Mouse (Mus musculus): ENCODE results near the gene Psme1. TPM values are rescaled to one million over a fixed set of nuclear protein-coding genes. Genes with fewer than 3 reads are reported as not detected.

Psme1 gene
- total RNA-seq, 2 experiments from 2014 or later, result 39.4 to 45.3 TPM

DNA sequence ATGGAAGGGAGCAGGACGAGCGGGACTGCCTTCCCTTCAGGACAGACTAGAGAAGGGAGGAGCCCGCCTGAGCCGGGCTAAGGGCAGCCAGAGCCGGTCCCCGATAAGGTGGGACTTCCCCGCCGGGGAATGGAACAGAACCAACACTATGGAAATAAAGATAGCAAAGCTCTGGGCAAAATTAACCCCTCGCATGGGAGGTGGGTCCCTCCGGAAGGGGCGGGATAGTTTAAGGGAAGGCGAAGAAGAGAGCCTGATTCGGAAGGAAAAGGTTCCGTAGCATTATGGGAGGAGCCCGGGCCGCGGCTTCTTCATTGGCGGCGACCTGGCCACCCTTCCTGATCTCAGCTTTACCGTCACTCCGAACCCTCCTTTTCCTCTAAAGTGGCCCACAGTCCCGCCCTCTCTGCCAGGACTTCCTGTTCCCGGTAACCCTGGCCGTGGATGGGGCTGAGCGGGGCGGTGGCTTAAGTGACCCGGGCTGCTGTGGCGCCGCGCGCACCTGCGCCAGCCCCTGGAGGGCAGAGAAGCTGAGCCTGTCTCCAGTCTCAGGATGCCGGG, 13.5 kb downstream of the Psme1 start, which contains the start of gene Rnf31:
Gene Rnf31, plus strand, starts transcription at position 378 of the 561 bp plus-strand sequence.
- DNase-seq (ENCODE audit: low spot score in 2 of 2), result peak; percentile 93 to 98
- intact Hi-C loops (cut with DNase I), result loop anchor here (5.0 kb wide), 1 partner anchor 46 kb away; the partner anchor contains the start of genes Gm49378 and Ipo4

DNA sequence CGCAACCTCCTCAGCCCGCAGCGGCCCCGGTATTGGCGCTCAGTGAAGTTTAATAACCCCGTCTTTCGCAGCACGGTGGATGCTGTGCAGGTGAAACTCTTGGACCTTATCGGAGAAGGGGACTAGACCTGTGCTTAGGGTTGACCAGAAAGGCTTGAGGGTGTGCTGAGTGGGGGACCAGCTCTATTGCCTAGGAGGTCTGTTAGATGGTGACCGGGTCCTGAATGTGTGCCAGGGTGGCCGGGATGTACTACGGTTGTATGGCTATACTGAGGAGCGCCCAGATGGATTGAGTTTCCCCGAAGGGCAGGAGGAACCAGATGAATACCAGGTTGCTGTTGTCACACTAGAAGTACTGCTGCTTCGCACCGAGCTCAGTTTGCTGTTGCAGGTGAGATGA, 14.3 kb downstream of the Psme1 start:
- DNase-seq (ENCODE audit: low spot score in 2 of 2), result no peak
- intact Hi-C loops (cut with DNase I), result loop anchor here (5.0 kb wide), 1 partner anchor 45 kb away; the partner anchor contains the start of genes Gm49378 and Ipo4

DNA sequence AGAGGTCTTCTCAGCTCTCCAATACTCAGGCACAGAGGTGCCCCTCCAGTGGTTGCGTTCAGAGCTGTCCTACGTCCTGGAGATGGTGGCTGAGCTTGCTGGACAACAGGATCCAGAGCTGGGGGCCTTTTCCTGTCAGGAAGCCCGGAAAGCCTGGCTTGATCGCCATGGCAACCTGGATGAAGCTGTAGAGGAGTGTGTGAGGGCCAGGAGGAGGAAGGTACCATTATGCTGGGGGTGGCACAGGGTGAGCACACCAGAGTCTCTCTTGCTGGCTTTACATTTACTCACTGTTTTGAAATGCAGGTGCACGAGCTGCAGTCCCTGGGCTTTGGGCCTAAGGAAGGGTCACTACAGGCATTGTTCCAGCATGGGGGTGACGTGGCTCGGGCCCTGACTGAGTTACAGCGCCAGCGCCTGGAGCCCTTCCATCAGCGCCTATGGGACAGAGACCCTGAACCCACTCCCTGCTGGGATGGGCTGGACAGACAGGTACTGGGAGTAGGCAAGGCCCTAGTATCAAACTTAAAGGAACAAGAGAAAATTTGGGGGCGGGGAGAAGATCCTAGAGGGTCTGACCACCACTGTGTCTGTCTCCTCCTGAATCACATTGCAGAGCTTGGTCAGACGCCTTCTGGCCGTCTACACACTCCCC, 18.2 kb downstream of the Psme1 start:
- intact Hi-C loops (cut with DNase I), result no loop called here
- DNase-seq (ENCODE audit: low spot score in 2 of 2), result peak in 1 of 2 experiments; percentile 46

DNA sequence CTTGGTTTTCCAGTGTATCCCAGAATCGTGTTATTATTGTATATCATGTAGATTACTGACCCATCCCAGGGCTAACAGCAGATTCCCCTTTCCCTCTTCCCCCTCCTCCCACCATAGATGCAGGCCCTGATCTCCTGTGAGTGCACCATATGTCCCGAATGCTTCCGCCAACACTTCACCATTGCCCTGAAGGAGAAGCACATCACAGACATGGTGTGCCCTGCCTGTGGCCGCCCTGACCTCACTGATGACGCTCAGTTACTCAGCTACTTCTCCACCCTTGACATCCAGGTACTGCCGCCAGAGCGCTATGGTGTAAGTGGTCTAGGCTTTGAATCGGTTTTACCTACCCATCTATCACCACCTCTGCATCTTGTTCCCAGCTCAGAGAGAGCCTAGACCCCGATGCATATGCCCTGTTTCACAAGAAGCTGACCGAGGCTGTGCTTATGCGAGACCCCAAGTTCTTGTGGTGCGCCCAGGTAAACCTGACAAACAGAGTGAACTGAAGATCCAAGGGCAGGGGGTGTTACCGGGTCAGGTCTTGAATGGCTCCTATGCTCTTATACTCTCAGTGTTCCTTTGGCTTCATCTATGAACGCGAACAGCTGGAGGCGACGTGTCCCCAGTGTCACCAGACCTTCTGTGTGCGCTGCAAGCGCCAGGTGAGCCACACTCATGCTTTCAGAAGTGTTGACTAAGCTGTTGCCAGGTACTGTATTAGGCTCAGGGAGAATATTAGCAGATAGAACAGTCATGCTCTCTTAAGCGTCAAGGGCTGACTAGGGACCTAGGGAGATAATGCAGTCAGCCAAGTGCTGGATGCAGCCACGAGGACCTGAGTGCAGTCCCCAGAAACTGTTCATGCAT, 20.8 kb downstream of the Psme1 start:
- DNase-seq (ENCODE audit: low spot score in 2 of 2), result no peak
- intact Hi-C loops (cut with DNase I), result no loop called here

DNA sequence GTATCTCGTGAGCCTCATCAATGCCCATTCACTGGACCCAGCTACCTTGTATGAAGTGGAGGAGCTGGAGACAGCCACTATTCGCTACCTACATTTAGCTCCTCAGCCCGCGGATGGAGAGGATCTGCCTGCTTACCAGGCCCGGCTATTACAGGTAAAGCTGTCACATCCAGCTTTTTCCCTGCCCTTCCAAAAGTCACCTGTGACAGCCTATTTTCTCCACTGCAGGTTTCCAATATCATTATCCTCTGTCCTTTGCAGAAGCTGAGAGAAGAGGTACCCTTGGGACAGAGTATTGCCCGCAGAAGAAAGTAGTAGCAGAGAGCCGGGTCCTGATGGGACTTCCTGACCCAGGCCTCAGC, 25.3 kb downstream of the Psme1 start, which contains the start of gene Irf9:
Gene Irf9, plus strand, starts transcription at position 301 of the 362 bp plus-strand sequence.
- intact Hi-C loops (cut with DNase I), result no loop called here
- no peak for DNase-seq (ENCODE audit: low spot score in 2 of 2)

DNA sequence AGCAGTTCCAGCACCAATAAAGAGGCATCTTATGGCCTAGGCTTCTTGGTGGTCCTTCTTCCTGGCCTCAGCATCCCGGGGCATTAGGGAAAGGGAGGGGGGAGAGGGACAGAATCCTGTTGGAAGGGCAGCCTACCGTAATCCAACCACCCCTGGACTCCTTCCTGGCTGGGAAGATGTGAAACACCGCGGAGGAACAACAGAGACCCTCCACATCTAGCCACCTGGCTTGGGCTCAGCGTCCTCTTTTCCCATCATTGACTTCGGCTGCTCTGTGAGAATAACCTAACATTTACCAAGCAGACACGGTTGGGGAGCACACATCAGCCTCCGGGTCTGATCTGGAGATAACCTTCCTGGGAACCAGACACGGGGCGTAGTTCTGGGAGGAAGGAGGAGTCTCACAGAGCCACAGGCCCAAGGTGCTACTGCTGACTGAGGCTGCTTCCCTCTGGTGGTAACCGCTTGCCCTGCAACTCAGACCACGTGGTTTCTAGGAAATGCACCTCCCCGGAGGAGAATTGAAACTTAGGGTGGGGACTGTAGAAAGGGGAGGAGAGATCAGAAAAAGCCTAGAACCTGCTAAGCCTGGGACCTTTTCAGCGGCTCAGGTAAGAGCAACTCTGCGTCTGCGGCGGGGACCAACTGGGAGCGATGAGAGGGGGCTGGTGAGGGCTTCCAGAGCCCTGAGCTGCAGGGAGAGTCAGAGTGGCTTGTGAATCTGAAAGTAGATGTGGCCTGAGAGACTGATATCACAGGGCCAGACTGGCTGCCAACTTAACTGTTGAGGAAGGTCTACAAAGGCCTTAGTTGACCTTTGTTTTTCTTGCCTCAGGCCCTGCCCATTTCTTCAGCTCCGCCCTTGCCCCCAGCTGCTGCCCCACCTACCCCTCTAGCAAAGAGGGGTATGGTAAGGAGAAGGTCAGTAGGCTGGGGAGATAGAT, 26.0 kb downstream of the Psme1 start:
- intact Hi-C loops (cut with DNase I), result loop anchor here (2.0 kb wide), 1 partner anchor 31 kb away; the partner anchor contains the start of gene Ipo4
- peak; percentile 83 to 92 for DNase-seq (ENCODE audit: low spot score in 2 of 2)

DNA sequence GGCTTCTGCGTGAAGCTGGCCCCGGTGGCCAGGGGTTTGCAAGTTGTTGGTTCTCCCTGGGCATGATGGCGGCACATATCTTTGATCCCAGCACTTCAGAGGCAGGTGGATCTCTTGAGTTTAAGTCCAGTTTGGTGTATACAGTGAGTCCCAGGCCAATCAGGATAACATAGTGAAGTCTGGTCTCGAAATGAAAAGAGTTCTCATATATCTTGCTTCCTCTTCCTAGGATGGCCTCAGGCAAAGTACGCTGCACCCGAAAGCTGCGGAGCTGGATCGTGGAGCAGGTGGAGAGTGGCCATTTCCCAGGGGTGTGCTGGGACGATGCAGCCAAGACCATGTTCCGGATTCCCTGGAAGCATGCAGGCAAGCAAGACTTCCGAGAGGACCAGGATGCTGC, 26.9 kb downstream of the Psme1 start:
- intact Hi-C loops (cut with DNase I), result loop anchor here (2.0 kb wide), 1 partner anchor 30 kb away; the partner anchor contains the start of gene Ipo4

DNA sequence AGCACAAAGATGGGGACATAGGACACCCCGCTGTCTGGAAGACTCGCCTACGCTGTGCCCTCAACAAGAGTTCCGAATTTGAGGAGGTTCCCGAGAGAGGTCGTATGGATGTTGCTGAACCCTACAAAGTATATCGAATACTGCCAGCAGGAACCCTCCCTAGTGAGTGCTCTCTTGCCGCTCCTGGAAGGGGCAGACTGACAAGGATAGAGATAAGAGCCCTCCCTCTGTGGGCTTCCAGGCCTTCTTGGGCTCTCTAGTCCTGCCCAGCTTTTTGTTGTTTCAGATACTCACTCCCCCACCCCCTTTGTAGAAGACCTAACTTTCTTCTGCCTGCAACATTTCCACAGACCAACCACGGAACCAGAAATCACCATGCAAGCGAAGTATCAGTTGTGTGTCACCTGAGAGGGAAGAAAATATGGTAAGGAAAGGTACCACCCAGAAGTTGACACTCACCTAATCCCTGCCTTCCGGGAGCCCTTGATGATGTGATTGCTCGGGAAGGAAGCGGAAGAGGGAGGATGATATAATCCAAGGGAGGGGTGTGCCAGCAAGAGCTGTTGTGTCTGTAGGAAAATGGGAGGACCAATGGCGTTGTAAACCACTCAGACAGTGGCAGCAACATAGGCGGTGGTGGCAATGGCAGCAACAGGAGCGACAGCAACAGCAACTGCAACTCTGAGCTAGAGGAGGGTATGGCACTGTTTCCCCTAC, 28.0 kb downstream of the Psme1 start:
- no peak for DNase-seq (ENCODE audit: low spot score in 2 of 2)
- intact Hi-C loops (cut with DNase I), result loop anchor here (2.0 kb wide), 1 partner anchor 29 kb away; the partner anchor contains the start of gene Ipo4

More for the DNA sequence above, 26.9 kb downstream of the Psme1 start:
- no peak for DNase-seq (ENCODE audit: low spot score in 2 of 2)

DNA sequence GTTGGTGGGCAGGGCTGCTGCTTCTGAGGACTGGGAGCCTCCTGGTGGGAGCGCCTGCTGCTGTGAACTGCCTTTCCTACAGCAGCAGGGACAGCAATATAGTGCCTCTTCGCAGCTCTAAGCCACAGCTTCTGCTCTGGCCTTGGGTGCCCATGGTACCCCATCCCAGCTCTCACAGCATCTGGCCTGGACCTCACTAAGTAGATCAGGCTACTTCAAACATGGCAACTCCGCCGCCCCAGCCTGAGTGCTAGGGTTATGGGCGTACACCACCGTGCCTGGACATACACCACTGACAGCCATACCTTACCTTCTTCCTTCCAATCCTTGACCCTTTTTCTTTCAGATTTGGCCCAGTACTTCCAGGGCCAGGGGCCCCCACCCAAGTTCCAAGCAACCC, 30.4 kb downstream of the Psme1 start:
- DNase-seq (ENCODE audit: low spot score in 2 of 2), result no peak
- intact Hi-C loops (cut with DNase I), result no loop called here

DNA sequence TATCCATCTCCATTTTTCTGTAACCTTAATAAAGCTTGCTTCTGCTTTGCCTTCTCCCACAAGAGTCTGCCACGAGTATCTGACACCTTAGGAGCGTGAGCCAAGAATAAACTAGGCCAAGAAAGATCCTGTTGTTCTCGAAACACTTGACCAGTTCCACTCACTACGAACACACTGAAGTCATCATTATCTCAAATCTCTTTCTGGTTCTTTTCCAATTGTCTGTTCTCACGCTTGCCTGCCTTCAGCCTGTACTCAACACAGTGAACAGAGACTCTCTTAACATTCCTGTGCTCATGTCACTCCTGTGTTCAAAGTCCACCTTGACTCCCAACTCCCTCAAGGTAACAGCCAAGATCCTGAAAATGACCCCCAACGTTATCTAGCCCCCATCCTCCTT, 35.4 kb downstream of the Psme1 start:
- intact Hi-C loops (cut with DNase I), result no loop called here
- no peak for DNase-seq (ENCODE audit: low spot score in 2 of 2)

DNA sequence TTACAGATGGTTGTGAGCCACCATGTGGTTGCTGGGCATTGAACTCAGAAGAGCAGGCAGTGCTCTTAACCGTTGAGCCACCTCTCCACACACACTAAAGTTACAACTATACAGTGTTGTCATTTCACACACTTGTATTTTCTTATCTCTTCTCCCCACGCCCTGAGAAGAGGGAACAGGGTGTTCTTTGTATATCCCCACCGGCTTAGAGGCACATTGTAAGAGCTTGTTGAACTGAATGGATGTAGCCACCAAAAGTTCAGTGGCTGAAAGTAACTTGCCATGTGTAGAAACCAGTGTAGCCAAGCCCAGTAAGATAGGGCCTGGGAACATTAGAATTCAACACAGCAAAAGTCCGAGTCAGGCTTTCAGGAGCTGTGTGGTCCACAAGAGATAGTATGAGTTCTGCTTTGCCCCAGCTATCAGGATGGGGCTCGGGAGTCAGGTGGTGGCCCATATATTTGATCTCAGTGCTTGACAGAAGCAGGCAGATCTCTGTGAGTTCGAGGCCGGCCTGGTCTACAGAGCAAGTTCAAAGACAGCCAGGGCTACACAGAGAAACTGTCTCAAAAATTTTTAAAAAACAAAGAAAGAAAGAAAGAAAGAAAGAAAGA, 36.7 kb downstream of the Psme1 start:
- intact Hi-C loops (cut with DNase I), result no loop called here
- DNase-seq (ENCODE audit: low spot score in 2 of 2), result no peak

DNA sequence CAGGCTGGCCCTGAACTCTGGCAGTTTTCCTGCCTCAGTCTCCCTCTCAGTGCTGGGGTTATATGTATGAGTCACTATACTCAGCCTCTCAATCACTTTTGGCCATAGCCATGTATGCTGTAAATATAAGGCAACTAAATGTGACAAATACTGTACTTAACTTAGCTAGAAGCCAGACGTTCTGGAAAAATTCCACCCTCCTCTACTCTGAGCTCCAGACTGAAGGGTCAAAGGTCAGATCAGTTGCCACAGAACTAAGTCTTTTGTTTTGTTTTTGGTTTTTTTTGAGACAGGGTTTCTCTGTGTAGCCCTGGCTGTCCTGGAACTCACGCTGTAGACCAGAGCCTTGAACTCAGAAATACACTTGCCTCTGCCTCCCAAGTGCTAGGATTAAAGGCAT, 38.0 kb downstream of the Psme1 start:
- intact Hi-C loops (cut with DNase I), result no loop called here
- DNase-seq (ENCODE audit: low spot score in 2 of 2), result no peak

DNA sequence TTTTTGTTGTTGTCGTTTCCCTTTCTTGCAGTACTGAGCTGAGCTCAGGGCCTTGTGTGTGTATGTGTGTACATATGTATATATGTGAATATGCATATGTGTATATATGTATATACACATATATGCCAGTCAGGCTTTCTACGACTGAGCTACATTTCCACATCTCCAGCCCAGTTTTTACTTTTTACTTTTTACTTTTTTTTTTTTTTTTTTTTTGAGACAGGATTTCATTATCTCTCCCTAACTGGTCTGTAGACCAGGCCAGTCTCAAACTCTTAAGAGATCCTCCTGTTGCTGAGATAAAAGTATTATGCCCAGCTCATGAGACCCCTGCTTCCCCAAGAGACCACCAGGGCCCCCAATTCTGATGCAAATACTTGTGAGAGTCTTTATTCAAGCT, 38.9 kb downstream of the Psme1 start:
- intact Hi-C loops (cut with DNase I), result no loop called here
- no peak for DNase-seq (ENCODE audit: low spot score in 2 of 2)

DNA sequence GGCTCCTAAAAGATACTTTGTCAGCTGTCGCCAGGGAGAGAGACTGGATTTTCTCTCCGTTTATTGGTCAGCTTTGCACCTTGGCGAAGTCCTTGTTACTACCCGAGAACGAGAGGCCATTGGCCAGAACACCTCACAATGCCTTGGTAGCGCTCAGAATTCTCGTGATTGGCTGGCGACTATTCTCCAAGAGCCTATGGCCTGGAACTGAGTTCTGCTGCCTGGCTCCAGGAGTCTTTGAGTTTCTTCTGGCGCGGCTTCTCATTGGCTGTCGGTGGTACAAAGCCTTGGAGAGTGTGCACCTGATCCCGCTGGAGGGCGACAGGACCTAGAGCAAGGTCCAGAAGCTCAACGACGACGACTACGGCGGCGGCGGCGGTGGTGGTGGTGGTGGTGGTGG, 39.9 kb downstream of the Psme1 start, which contains the start of gene Rec8:
Gene Rec8, plus strand, starts transcription at position 216 of the 400 bp plus-strand sequence.
- intact Hi-C loops (cut with DNase I), result no loop called here
- DNase-seq (ENCODE audit: low spot score in 2 of 2), result peak in 1 of 2 experiments; percentile 19

DNA sequence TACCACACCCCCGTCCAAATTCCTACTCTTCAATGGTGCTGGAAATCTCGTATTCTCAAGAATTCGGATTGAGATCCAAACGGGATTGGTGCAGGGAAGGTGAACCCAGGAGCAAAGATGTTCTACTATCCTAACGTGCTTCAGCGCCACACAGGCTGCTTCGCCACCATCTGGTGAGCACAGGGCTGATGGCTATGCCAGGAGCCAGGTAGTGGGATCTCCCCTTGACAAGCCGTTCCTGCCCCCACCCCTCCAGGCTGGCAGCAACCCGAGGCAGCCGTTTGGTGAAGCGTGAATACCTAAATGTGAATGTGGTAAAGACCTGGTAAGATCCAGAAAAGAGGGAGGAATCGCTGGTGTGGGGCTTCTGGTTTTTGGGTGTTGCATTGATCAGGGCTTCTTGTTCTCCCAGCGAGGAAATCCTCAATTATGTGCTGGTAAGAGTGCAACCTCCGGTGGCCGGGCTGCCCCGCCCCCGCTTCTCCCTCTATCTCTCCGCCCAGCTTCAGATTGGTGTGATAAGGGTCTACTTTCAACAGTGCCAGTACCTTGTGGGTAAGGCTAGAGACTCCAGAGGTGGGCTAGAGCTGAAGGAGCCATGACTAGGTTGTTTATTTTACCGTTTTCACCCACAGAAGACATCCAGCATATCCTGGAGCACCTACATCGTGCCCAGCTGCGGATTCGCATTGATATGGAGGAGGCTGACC, 40.7 kb downstream of the Psme1 start:
- intact Hi-C loops (cut with DNase I), result no loop called here

DNA sequence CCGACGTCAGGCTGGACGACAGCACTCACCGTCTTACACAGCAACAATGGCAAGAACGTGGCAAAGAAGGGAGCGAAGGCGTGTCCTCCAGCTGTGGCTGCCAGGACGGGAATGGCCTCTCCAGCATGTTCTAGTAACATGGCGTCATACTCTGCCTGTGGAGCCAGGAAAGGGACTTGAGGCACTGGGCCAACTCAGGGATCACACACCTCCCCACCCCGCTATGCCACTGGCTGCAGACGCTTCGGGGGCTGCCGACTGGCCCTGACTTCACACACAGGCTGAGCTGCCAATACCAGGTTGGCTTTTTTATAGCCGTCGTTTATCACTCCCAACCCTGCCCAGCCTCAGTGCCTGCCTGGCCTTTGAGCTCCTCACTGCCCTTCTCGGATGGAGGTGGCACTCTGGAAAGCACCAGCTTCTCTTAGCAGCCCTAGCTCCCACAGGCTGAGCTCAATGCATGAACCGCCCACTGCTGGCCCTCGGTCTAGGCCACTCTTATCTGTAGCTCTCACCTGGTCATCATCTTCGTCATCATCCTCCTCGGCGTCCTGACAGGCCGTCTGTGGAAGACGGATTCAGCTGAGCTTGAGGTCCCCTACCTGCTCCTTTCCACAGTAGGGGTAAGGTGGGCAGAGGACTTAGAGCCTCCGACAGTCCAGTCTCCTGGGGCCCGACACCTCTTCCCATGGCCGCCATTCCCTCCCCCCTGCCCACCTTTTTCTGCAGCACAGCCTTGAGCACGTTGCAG, 50.3 kb downstream of the Psme1 start:
- intact Hi-C loops (cut with DNase I), result no loop called here
- DNase-seq (ENCODE audit: low spot score in 2 of 2), result no peak

More for the DNA sequence above, 40.7 kb downstream of the Psme1 start:
- DNase-seq (ENCODE audit: low spot score in 2 of 2), result no peak

DNA sequence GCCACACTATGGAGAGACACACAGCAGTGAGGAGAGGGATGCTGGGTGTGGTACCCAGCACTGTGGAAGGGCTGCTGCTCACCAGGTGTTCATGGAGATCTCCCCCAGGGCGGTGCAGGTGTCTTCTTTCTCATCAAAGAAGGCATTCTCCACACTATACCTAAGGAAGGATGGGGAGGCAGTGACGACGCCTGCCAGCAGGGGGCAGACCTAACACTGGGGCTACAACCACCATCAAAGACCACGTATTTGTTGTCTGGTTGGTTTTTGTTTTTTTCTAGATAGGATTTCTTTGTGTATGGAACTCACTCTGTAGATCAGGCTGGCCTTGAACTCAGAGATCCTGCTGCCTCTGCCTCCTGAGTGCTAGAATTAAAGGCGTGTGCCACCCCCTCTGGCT, 51.4 kb downstream of the Psme1 start:
- intact Hi-C loops (cut with DNase I), result loop anchor here (1.0 kb wide), 1 partner anchor 114 kb away; no protein-coding TSS in a partner anchor
- peak in 1 of 2 experiments; percentile 34 for DNase-seq (ENCODE audit: low spot score in 2 of 2)
